Mouse (Mus musculus): ENCODE results near the gene Dhx40. TPM values are rescaled to one million over a fixed set of nuclear protein-coding genes. Genes with fewer than 3 reads are reported as not detected.

The Dhx40 gene
- polyA plus RNA-seq, 1 experiment from 2014 or later = 17.6 TPM

Other genes with a start within 250 kb of the Dhx40 start
- gene Vmp1, start 123.9 kb downstream of the Dhx40 start, polyA plus RNA-seq (2015; fragmentation: Nextera tagmentation; extraction: Ambion mirVana) = 114 and 120 TPM in 2 replicates
- 28.2 and 29.9 TPM in 2 replicates for gene Ptrh2, start 123.8 kb downstream of the Dhx40 start, polyA plus RNA-seq (2015; fragmentation: Nextera tagmentation; extraction: Ambion mirVana)
- gene Cltc, start 50.2 kb downstream of the Dhx40 start, polyA plus RNA-seq (2015; fragmentation: Nextera tagmentation; extraction: Ambion mirVana) = 156 and 164 TPM in 2 replicates
- 4.2 and 5.1 TPM in 2 replicates for gene Ypel2, start 186.0 kb upstream of the Dhx40 start, polyA plus RNA-seq (2015; fragmentation: Nextera tagmentation; extraction: Ambion mirVana)

Data from hindbrain, embryonic 15.5 days (tissue).